Mouse (Mus musculus): ENCODE measurements around the gene Gm20715.
"Not testable (repeated sequence)": the region's sequence is repeated elsewhere in the genome, so short reads cannot be mapped to it uniquely, and the experiment has no call there.

The Gm20715 gene

DNA sequence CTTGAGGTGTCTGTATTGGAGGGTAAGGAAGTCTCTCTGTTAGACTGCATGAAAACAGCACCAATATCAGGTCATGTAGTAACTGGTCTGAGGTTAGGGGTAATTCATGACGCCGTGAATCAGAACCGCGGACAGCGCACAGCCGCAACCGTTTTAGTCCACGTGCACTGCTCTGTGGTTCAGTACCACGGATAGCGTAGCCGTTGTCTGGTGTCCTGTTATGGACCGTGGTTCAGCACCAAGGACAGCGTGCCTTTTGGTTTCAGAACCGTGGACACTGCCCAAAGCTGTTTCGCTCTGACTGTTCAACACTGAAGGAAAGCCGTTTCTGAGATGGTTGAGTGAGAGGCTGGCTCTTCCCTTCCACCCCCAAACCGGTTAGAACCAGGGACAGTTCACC is at the start of gene Gm20715:
TSS of gene Gm20715 (plus strand) at position 235 of the 400 bp plus-strand sequence.
- no peak; the same call in 1 of the 2 replicates for ATAC-seq (ENCODE audit: insufficient number of reproducible peaks, low FRiP score, low TSS enrichment)

- no peak for ATAC-seq (ENCODE audit: insufficient number of reproducible peaks, low FRiP score, low TSS enrichment)
Observed at GRCm38 (mm10) chr7:6360477-6361060, 49.5 kb upstream of the Gm20715 start.

- no peak for ATAC-seq (ENCODE audit: insufficient number of reproducible peaks, low FRiP score, low TSS enrichment)
Observed at GRCm38 (mm10) chr7:6361756-6362155, 48.3 kb upstream of the Gm20715 start.

DNA sequence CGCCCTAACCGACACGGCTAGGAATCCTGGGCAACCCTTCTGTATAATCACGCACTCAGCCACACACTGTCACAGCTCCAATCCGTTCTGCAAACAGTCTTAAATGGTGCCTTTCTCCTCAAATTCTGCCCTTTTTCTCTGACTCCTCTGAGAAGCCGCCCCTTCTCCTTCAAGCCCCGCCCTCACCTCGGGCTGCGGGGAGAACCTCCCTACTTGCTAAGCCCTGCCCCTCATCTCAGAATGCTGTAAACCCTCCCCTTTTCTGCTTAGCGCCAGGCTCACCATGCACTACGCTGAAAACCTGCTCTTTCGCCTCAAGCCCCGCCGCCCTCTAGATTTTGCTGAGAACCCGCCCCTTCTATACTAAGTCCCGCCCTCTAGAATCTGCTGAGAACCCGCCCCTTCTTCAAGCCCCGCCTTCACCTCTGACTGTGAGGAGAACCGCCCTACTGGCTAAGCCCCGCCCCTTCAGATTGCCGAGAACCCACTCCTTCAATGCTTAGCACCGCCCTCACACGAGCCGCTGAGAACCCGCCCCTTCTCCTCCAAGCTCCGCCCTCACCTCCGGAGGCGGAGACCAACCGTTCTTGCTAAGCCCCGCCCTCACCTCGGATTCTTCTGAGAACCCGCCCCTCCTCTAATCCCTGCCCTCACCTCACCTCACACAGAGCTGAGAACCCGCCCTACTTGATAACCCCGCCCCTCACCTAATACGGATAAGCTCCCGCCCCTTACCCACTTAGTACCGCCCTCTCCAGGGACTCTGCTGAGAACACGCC is 47.6 kb upstream of the Gm20715 start:
- peak; percentile 86 for ATAC-seq (ENCODE audit: insufficient number of reproducible peaks, low FRiP score, low TSS enrichment)

GRCm38 (mm10) chr7:6363047-6363488 is 47.0 kb upstream of the Gm20715 start, which contains the start of gene Zfp78:
TSS of gene Zfp78 (plus strand) at chr7:6363280.
- peak; percentile 87 for ATAC-seq (ENCODE audit: insufficient number of reproducible peaks, low FRiP score, low TSS enrichment)

- ATAC-seq (ENCODE audit: insufficient number of reproducible peaks, low FRiP score, low TSS enrichment) = no peak
Observed at GRCm38 (mm10) chr7:6364761-6365160, 45.3 kb upstream of the Gm20715 start.

DNA sequence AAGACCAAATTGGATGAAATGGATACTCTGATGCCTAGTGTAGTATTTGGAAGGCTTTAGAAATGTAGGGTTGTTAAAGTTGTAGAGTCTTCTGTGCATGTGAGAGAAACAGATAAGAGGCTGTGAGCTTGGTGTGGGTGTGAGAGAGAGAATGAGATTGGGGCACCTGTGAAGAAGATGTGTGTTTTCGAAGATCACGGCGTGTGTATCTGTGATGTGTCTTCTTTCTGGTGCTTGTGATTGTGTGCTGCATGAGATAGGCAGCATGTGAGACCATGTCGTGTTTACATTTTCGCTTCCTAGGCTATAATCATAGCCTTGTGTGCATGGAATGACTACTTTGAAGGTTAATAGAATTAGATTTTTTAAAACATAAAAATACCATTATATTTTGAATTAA is 42.9 kb upstream of the Gm20715 start:
- ATAC-seq (ENCODE audit: insufficient number of reproducible peaks, low FRiP score, low TSS enrichment) = no peak

- ATAC-seq (ENCODE audit: insufficient number of reproducible peaks, low FRiP score, low TSS enrichment) = not testable (repeated sequence)
Observed at GRCm38 (mm10) chr7:6368146-6368545, 41.9 kb upstream of the Gm20715 start.

DNA sequence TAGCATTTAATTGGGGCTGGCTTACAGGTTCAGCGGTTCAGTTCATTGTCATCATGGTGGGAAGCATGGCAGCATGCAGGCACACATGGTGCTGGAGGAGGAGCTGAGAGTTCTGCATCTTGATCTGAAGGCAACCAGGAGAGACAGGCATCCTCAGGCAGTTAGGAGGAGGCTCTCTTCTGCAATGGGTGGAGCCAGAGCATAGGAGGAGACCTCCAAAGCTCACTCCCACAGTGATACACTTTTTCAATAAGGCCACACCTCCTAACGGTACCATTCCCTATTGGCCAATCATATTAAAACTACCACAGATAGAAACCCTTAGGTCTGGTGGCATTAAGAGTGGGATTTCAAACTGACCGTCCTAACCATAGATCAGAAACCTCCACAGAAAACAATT is 40.6 kb upstream of the Gm20715 start:
- ATAC-seq (ENCODE audit: insufficient number of reproducible peaks, low FRiP score, low TSS enrichment) = no peak

- ATAC-seq (ENCODE audit: insufficient number of reproducible peaks, low FRiP score, low TSS enrichment) = no peak
Observed at GRCm38 (mm10) chr7:6372993-6373392, 37.1 kb upstream of the Gm20715 start.

DNA sequence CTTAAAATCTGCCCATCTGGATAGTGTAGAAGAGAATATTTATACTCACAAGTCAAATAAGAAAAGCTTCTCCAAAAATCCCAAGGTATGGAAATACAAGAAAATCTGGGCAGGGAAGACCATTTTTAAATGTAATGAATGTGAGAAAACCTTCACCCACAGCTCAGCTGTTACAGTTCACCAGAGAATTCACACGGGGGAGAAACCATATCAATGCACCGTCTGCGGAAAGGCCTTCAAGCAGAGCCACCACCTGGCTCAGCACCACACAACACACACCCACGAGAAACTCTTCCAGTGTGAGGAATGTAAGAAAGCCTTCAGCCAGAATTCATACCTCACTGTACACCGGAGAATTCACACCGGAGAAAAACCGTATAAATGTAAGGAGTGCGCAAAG is 31.6 kb upstream of the Gm20715 start:
- no peak for ATAC-seq (ENCODE audit: insufficient number of reproducible peaks, low FRiP score, low TSS enrichment)

DNA sequence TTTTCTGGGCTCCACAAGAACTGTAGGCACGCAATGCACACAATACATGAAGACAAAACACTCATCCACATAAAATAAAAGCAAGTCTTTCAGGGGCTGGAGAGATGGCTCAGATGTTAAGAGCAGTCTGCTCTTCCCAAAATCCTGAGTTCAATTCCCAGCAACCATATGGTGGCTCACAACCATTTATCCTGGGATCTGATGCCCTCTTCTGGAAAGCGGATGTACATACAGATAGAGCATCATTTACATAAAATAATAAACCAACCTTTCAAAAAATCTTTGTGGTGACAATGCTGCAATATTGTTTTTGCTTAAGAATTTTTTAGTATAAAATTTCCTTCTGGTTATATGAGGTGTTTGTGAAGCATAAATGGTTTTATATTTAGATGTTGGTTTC is 28.6 kb upstream of the Gm20715 start:
- no peak for ATAC-seq (ENCODE audit: insufficient number of reproducible peaks, low FRiP score, low TSS enrichment)

- ATAC-seq (ENCODE audit: insufficient number of reproducible peaks, low FRiP score, low TSS enrichment) = peak; percentile 97
Observed at GRCm38 (mm10) chr7:6383044-6383455, 27.0 kb upstream of the Gm20715 start, which contains the start of gene Zfp28. TSS of gene Zfp28 (plus strand) at chr7:6383295.

- no peak for ATAC-seq (ENCODE audit: insufficient number of reproducible peaks, low FRiP score, low TSS enrichment)
Observed at GRCm38 (mm10) chr7:6384011-6384410, 26.1 kb upstream of the Gm20715 start.

DNA sequence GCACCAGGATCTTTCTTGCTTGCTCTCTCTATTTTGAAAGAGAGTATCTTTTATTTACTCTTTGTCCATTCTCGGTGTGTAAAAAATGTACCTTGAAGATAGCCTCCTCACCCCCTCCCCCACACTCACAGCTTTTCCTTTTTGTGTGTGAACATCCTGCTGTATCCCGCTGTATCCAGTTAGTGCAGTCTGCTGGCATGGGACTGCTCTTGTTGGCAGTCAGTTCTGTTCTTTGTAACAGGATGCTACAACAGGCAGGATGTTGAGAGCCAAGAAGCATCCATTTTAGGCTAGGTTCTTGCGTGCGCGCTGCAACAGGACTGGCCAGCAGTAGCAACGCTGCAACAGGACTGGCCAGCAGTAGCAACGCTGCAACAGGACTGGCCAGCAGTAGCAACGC is 23.1 kb upstream of the Gm20715 start:
- no peak for ATAC-seq (ENCODE audit: insufficient number of reproducible peaks, low FRiP score, low TSS enrichment)

- ATAC-seq (ENCODE audit: insufficient number of reproducible peaks, low FRiP score, low TSS enrichment) = no peak
Observed at GRCm38 (mm10) chr7:6388971-6389370, 21.1 kb upstream of the Gm20715 start.

DNA sequence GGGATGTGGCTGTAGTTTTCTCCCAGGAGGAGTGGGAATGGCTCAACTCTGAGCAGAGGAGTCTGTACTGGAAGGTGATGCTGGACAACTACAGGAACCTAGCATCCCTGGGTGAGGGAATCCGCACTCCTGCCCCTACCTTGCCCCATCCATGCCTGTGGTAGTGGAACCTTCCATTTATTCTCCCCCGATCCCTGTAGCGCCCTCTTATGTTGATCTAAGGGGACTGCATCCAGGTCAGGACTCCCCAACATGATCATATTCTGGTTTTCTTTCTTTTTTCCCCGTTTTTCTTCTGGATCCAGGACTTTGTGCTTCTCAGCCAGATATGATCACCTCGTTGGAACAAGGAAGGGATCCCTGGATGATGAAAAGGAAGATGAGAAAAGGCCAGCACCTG is 20.6 kb upstream of the Gm20715 start:
- ATAC-seq (ENCODE audit: insufficient number of reproducible peaks, low FRiP score, low TSS enrichment) = no peak

DNA sequence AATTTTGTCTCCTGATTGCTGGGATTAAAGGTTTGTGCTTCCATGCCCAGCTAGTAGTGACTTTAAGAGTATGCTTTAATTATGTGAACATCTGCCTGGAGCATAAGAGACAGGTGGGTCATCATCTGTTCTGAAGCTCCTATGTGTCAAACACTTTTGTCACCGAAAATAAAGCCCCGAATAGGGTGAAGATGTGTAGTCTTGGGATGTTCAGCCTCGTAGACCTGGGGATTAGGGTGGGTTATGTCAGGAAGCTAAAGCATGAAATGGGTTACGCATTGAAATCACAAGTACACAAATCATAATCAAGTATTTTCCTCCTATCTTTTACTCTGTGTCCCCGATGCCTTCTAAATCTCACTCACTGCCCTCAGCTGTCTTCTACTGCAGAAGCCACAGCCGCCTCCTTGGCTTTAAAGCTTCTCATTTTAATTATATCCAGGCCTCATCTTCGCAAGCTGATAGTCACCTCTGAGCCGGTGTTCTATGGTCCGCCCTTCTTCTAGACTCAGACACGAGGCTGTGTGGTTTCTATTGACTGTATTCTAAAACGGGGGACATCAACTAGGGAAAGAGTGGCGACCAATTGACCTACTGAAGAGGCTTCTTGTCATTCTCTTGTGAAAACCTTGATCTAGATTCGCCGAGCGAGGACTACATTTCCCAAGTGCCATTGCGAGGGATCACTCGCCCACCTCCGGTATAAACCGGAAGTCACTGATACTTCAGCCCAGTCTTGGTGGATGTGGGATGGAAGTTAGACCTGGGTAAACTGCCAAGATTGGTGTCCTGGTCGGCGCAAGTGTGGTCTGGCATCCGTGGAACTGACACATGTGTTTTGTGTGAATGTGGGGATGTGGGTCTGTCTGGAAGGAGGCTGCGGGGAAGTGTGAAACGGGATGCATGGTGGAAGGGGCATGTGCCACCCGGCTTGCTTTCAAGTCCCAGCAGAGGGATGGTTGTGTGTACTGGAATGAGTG is 11.8 kb upstream of the Gm20715 start, which contains the start of gene Smim17:
TSS of gene Smim17 (plus strand) at position 720 of the 980 bp plus-strand sequence.
- peak; percentile 97 for ATAC-seq (ENCODE audit: insufficient number of reproducible peaks, low FRiP score, low TSS enrichment)

DNA sequence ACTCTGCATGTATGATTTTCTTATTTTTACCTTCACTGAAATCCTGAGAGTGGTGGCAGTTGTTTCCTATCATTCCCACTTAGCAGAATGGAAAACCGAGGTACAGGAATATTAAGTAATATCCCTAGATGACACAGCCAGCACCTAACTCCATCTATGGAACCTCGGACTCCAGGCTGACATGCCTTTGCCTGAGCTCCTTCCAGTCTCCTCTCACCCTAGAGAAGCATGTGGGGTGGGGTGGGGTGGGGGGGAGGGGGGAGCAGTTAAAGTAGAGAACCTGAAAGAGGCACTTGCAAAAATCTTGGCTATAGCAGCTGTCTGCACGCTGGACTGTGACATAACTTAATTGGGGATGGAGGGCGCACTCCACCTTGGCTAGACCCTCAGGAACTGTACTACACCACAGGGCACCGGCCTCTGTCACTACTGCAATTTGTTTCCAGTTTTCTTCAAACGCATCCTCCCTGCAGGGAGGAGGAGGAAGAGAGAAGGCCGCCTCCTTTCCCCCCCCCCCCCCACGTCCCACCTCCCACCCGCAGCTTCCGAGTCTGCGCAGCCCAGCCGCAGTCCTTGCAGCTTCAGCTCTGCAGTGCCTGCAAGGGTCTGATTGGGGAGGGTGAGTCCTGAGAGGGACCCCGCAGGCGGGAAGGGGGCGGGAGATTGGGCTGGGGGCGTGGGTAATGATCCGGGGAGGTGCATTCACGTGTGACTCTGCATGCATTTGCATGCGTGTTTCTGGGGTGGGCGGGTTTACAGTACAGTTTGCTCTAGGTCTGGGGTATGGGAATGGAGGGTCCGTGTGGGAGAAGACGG is 4.8 kb downstream of the Gm20715 start:
- no peak for ATAC-seq (ENCODE audit: insufficient number of reproducible peaks, low FRiP score, low TSS enrichment)

DNA sequence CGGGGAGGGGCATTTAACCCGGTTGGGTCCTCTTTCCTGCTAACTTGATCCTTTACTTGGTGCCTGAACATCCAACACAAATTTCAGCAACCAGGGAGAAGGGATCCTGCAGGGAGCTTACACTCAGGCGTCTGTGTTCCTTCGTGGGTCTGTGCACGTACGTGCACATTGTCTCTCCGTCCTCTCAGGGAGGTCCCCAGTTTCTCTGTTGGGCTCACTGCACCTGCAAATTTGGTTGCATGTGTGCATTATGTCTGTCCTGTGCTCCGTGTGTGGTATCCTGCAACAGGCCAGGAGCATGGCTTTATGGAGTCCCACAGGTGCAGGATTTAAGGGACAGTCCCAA is 5.3 kb downstream of the Gm20715 start:
- ATAC-seq (ENCODE audit: insufficient number of reproducible peaks, low FRiP score, low TSS enrichment) = no peak

All from cerebellum, adult (tissue).